Mouse (Mus musculus) MEL (cell line): ENCODE data around the gene Dcaf10. TPM values are rescaled to one million over a fixed set of nuclear protein-coding genes. Genes with fewer than 3 reads are reported as not detected.

Source experiments
- DNase-seq: peaks from one replicate; pipeline ENCODE4 v3.0.0; 2011; ENCODE audit warnings: low read depth, low spot score
- H3K27ac ChIP-seq: 2 replicates; pipeline ENCODE4 v1.5.1; 2012; ENCODE audit warnings: low read depth, mild to moderate bottlenecking, control low read depth, low read length, moderate library complexity; ENCODE audit not compliant: control insufficient read depth
- H3K27me3 ChIP-seq, 2 experiments: fragments of 150-350 bp in 1 of 2; sonication (generic) in 1 of 2; 2 replicates each; pipeline ENCODE4 v1.6.1; 2012; ENCODE audit warnings: low read length in 2 of 2, mild to moderate bottlenecking in 2 of 2, improper control_type of control experiment in 1 of 2, moderate library complexity in 1 of 2; ENCODE audit not compliant: insufficient read depth in 2 of 2, control insufficient read depth in 1 of 2
- H3K36me3 ChIP-seq, 2 experiments: 2 replicates each; pipeline ENCODE4 v1.6.1; 2012 to 2014; ENCODE audit warnings: low read length in 2 of 2, improper control_type of control experiment in 1 of 2, inconsistent platforms in 1 of 2, mild to moderate bottlenecking in 1 of 2; ENCODE audit not compliant: insufficient read depth in 2 of 2, control insufficient read depth in 1 of 2
- H3K4me1 ChIP-seq, 2 experiments: fragments of 150-350 bp in 1 of 2; sonication (generic) in 1 of 2; 2 replicates each; pipeline ENCODE4 v1.6.1; 2012; ENCODE audit warnings: low read length in 2 of 2, improper control_type of control experiment in 1 of 2, mild to moderate bottlenecking in 1 of 2; ENCODE audit not compliant: insufficient read depth in 2 of 2, control insufficient read depth in 1 of 2
- H3K4me3 ChIP-seq, 2 experiments: fragments of 150-350 bp in 1 of 2; sonication (generic) in 1 of 2; 2 replicates each; pipeline ENCODE4 v1.5.1; 2012; ENCODE audit warnings: low read depth in 2 of 2, low read length in 2 of 2, mild to moderate bottlenecking in 2 of 2, moderate library complexity in 2 of 2, control low read depth in 1 of 2, improper control_type of control experiment in 1 of 2; ENCODE audit not compliant: control insufficient read depth in 1 of 2, insufficient read depth in 1 of 2
- H3K79me2 ChIP-seq: 2 replicates; pipeline ENCODE4 v1.6.1; 2012; ENCODE audit warnings: mild to moderate bottlenecking, low read length, moderate library complexity; ENCODE audit not compliant: control insufficient read depth, poor library complexity, insufficient read depth
- H3K9ac ChIP-seq: 2 replicates; pipeline ENCODE4 v1.6.1; 2012; ENCODE audit warnings: low read depth, mild to moderate bottlenecking, control low read depth, low read length, moderate library complexity; ENCODE audit not compliant: control insufficient read depth, poor library complexity, severe bottlenecking
- H3K9me3 ChIP-seq: fragments of 150-350 bp; sonication (generic); replicated peaks from 2 replicates; pipeline ENCODE4 v1.6.1; 2012; ENCODE audit warnings: mild to moderate bottlenecking, low read length, improper control_type of control experiment, moderate library complexity; ENCODE audit not compliant: insufficient read depth
- CTCF ChIP-seq, 3 experiments: IDR thresholded peaks in 2 of 3; conservative IDR thresholded peaks in 1 of 3; 2 replicates each; pipeline ENCODE4 v1.5.1; 2011 to 2012; ENCODE audit warnings: low read length in 3 of 3, low read depth in 2 of 3, mild to moderate bottlenecking in 2 of 3, improper control_type of control experiment in 1 of 3, inconsistent platforms in 1 of 3, mixed read lengths in 1 of 3, moderate library complexity in 1 of 3; ENCODE audit not compliant: control insufficient read depth in 1 of 3, insufficient read depth in 1 of 3, poor library complexity in 1 of 3, severe bottlenecking in 1 of 3
- EP300 ChIP-seq, 2 experiments: IDR thresholded peaks; 2 replicates each; pipeline ENCODE4 v1.6.1; 2011; ENCODE audit warnings: improper control_type of control experiment in 2 of 2, low read length in 2 of 2, low read depth in 1 of 2, mild to moderate bottlenecking in 1 of 2
- HCFC1 ChIP-seq: IDR thresholded peaks from 2 replicates; pipeline ENCODE4 v1.6.1; 2012; ENCODE audit warnings: low read depth, mild to moderate bottlenecking, inconsistent platforms, low read length, improper control_type of control experiment, moderate library complexity
- MXI1 ChIP-seq: IDR thresholded peaks from 2 replicates; pipeline ENCODE4 v1.6.1; 2011; ENCODE audit warnings: mild to moderate bottlenecking, low read depth, low read length, improper control_type of control experiment
- POLR2A ChIP-seq, 2 experiments: IDR thresholded peaks; 2 replicates each; pipeline ENCODE4 v1.6.1; 2011 to 2012; ENCODE audit warnings: low read length in 2 of 2, mild to moderate bottlenecking in 2 of 2, control low read depth in 1 of 2, improper control_type of control experiment in 1 of 2, low read depth in 1 of 2, moderate library complexity in 1 of 2; ENCODE audit not compliant: control insufficient read depth in 1 of 2, insufficient read depth in 1 of 2, poor library complexity in 1 of 2
- RAD21 ChIP-seq: IDR thresholded peaks from 2 replicates; pipeline ENCODE4 v1.6.1; 2011; ENCODE audit warnings: mild to moderate bottlenecking, low read depth, low read length, improper control_type of control experiment
- SMC3 ChIP-seq: IDR thresholded peaks from 2 replicates; pipeline ENCODE4 v1.6.1; 2011; ENCODE audit warnings: low read depth, low read length, improper control_type of control experiment
- TBP ChIP-seq: IDR thresholded peaks from 2 replicates; pipeline ENCODE4 v1.8.0; 2011; ENCODE audit warnings: low read depth, low read length, improper control_type of control experiment
- USF2 ChIP-seq, 2 experiments: IDR thresholded peaks; 2 replicates each; pipeline ENCODE4 v1.6.1; 2011 to 2012; ENCODE audit warnings: improper control_type of control experiment in 2 of 2, low read length in 2 of 2, borderline replicate concordance in 1 of 2, inconsistent platforms in 1 of 2, low read depth in 1 of 2, mild to moderate bottlenecking in 1 of 2; ENCODE audit not compliant: insufficient read depth in 1 of 2
- polyA plus RNA-seq, 2 experiments: library from polyadenylated mRNA; stranded (reverse) in 1 of 2; unstranded in 1 of 2; fragments of >175 nt in 1 of 2; fragments of >200 nt in 1 of 2; gene quantifications; 2 replicates each; pipeline versions ENCODE4 v1.2.1 to v1.2.4; 2012; ENCODE audit warnings: low replicate concordance in 2 of 2, low read depth in 1 of 2; ENCODE audit not compliant: insufficient read length in 2 of 2, insufficient read depth in 1 of 2, missing spikeins in 1 of 2
- total RNA-seq: library from RNA; depleted of rRNA; stranded (reverse); fragments of 300-350 nt; gene quantifications from 2 replicates; pipeline ENCODE4 v1.2.3, GENCODE M21; 2012; rRNA removed

The Dcaf10 gene
- total and polyA plus RNA-seq, 3 experiments, result 7.6 to 10.7 TPM; not detected in 1

- TF ChIP-seq MXI1 (no peak), HCFC1 (no peak), POLR2A (IDR thresholded peaks at IDR 0.05; ENCODE audit: control insufficient read depth in 1 of 2, insufficient read depth in 1 of 2, low read depth in 1 of 2, low read length in 2 of 2, poor library complexity in 1 of 2) (no peak), SMC3 (no peak), EP300 (IDR thresholded peaks at IDR 0.05; ENCODE audit: low read depth in 1 of 2, low read length in 2 of 2) (no peak), TBP (no peak), RAD21 (no peak)
- no peaks in the 10 kb centered on the region for H3K79me2 ChIP-seq
- H3K36me3 ChIP-seq, result no peaks in the 10 kb centered on the region
- no peak overlapping the region for H3K4me3 ChIP-seq
- H3K4me1 ChIP-seq, result no peaks in the 10 kb centered on the region
- no peaks in the 10 kb centered on the region for H3K27me3 ChIP-seq
- H3K9me3 ChIP-seq, result no peaks in the 10 kb centered on the region
- no peak overlapping the region for H3K27ac ChIP-seq
- no peak for DNase-seq
- no peak overlapping the region for H3K9ac ChIP-seq
These were observed 81.5 kb downstream of the Dcaf10 start for GRCm38 (mm10) chr4:45423406-45423805.

- no peaks in the 10 kb centered on the region for H3K4me1 ChIP-seq
- H3K27me3 ChIP-seq, result no peaks in the 10 kb centered on the region
- H3K9ac ChIP-seq, result no peak overlapping the region
- H3K9me3 ChIP-seq, result no peaks in the 10 kb centered on the region
- no peak overlapping the region for H3K27ac ChIP-seq
- H3K36me3 ChIP-seq, result no peaks in the 10 kb centered on the region
- DNase-seq, result no peak
- no peak overlapping the region for H3K4me3 ChIP-seq
- no peaks in the 10 kb centered on the region for H3K79me2 ChIP-seq
- no peak for TF ChIP-seq USF2 (IDR thresholded peaks at IDR 0.05; ENCODE audit: borderline replicate concordance in 1 of 2, insufficient read depth in 1 of 2, low read depth in 1 of 2, low read length in 2 of 2)
- TF ChIP-seq CTCF (IDR thresholded peaks at IDR 0.05 in 2 of 3, conservative IDR thresholded peaks at IDR 0.05 in 1 of 3; ENCODE audit: control insufficient read depth in 1 of 3, insufficient read depth in 1 of 3, low read depth in 2 of 3, low read length in 3 of 3, poor library complexity in 1 of 3, severe bottlenecking in 1 of 3), result peak in 2 of 3 experiments; percentile 19 to 26; a peak in 2 of 6 replicates
These were observed 85.0 kb downstream of the Dcaf10 start for GRCm38 (mm10) chr4:45426724-45427457.

Other genes starting within 250 kb of the Dcaf10 start
- gene Tomm5, start 234.0 kb upstream of the Dcaf10 start, total RNA-seq, result 545 and 639 TPM in 2 replicates
- gene Tomm5, start 234.0 kb upstream of the Dcaf10 start, polyA plus RNA-seq, result 100 to 1,000 TPM in 1 of 2 experiments, not detected in 1; 309 TPM
- gene Frmpd1, start 157.2 kb upstream of the Dcaf10 start, total RNA-seq, result 0.16 and 0.23 TPM in 2 replicates
- under 1 TPM in 1 of 2 experiments, not detected in 1; 0.47 TPM for gene Frmpd1, start 157.2 kb upstream of the Dcaf10 start, polyA plus RNA-seq
- gene Trmt10b, start 45.0 kb upstream of the Dcaf10 start, total RNA-seq, result 9.6 and 9.9 TPM in 2 replicates
- gene Trmt10b, start 45.0 kb upstream of the Dcaf10 start, polyA plus RNA-seq, result 10 to 100 TPM in 1 of 2 experiments, not detected in 1; 19.7 TPM
- gene Exosc3, start 631 bp downstream of the Dcaf10 start, total RNA-seq, result 174 and 184 TPM in 2 replicates
- gene Exosc3, start 631 bp downstream of the Dcaf10 start, polyA plus RNA-seq, result 100 to 1,000 TPM in 1 of 2 experiments, not detected in 1; 166 TPM
- gene Slc25a51, start 66.7 kb downstream of the Dcaf10 start, total RNA-seq, result 43.8 and 47.6 TPM in 2 replicates
- 100 to 1,000 TPM in 1 of 2 experiments, 10 to 100 TPM in 1; 47.5 to 395 TPM for gene Slc25a51, start 66.7 kb downstream of the Dcaf10 start, polyA plus RNA-seq
- gene Shb, start 190.4 kb downstream of the Dcaf10 start, total RNA-seq, result 4.7 and 5.2 TPM in 2 replicates
- gene Shb, start 190.4 kb downstream of the Dcaf10 start, polyA plus RNA-seq, result 10 to 100 TPM in 1 of 2 experiments, not detected in 1; 13.9 TPM